Mouse (Mus musculus): ENCODE measurements around the gene A930033H14Rik.

DNA sequence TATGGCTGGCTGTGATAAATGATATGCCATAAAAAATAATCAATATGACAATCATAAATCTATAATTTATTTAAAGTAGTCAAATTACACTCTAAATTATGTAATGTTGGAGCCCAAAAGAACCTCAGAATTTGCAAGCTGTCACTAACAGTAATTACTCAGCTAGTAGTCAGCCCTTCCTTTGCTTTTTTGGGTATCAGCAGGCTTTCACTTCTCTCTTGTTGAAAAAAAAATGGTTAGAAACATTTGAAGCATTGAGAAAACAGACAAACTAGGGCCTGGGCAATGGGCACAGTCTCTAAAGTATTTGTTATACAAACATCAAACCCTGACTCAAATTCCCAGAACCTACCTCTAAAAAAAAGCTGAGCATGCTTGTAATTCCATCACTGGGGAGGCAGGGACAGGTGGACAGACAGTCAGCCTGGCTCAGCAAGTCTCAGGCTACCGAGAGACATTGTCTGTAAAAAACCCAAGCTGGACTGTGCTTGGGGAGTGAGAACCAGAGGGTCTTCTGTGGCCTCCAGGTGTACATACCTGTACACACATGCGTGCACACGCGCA is 4.3 kb upstream of the A930033H14Rik start:
- no peak for TF ChIP-seq CTCF (conservative IDR thresholded peaks at IDR 0.05; ENCODE audit: insufficient read depth, insufficient read length, low read depth, low read length)
- TF ChIP-seq POLR2A (IDR thresholded peaks at IDR 0.05; ENCODE audit: low read depth, low read length): no peak
